Mouse (Mus musculus) kidney, adult 9 months (tissue): ENCODE data around the gene Gm16381.
"Not testable (repeated sequence)": the region's sequence is repeated elsewhere in the genome, so short reads cannot be mapped to it uniquely, and the experiment has no call there.

ENCODE experiments used
- DNase-seq: peaks from one replicate; pipeline ENCODE4 v3.0.0; 2022

Gene Gm16381

GRCm38 (mm10) chr12:87644520-87644919 lies at the start of gene Gm16381:
Gm16381 (minus strand) TSS chr12:87644620.
- DNase-seq, result not testable (repeated sequence)

GRCm38 (mm10) chr12:87652916-87653703 lies 8.7 kb upstream of the Gm16381 start:
- DNase-seq, result not testable (repeated sequence)

- not testable (repeated sequence) for DNase-seq
Measured at GRCm38 (mm10) chr12:87618569-87618968, 25.9 kb downstream of the Gm16381 start, which contains the start of gene Gm4027. Gm4027 (plus strand) TSS chr12:87618869.

GRCm38 (mm10) chr12:87602388-87602787 lies 42.0 kb downstream of the Gm16381 start, which contains the start of gene Oog1:
Oog1 (plus strand) TSS chr12:87602688.
- not testable (repeated sequence) for DNase-seq

GRCm38 (mm10) chr12:87601388-87601787 lies 43.0 kb downstream of the Gm16381 start:
- not testable (repeated sequence) for DNase-seq
